Mouse (Mus musculus) cerebellum, adult 2 months (tissue): ENCODE measurements around the gene Hjurp. TPM values are rescaled to one million over a fixed set of nuclear protein-coding genes. Genes with fewer than 3 reads are reported as not detected.

Experiments
- DNase-seq, 2 experiments: peaks; one replicate each; pipeline ENCODE4 v3.0.0; 2021
- H3K27ac ChIP-seq: fragments of 200-500 bp; 2 replicates; pipeline ENCODE4 v1.5.1; 2012; ENCODE audit warnings: low read length, control low read depth, inconsistent platforms; ENCODE audit not compliant: insufficient read depth
- H3K27me3 ChIP-seq: fragments of 200-500 bp; 2 replicates; pipeline ENCODE4 v1.6.1; 2012; ENCODE audit warnings: inconsistent platforms, mild to moderate bottlenecking, low read length, moderate library complexity; ENCODE audit not compliant: control insufficient read depth, insufficient read depth
- H3K4me1 ChIP-seq: fragments of 200-500 bp; 2 replicates; pipeline ENCODE4 v1.6.1; 2011; ENCODE audit warnings: low read length; ENCODE audit not compliant: control insufficient read depth, insufficient read depth
- H3K4me3 ChIP-seq: fragments of 200-500 bp; replicated peaks from 2 replicates; pipeline ENCODE3; 2011; ENCODE audit warnings: mild to moderate bottlenecking, low read depth, low read length, control low read depth; ENCODE audit not compliant: insufficient read depth
- CTCF ChIP-seq: fragments of 200-500 bp; IDR thresholded peaks from 2 replicates; pipeline ENCODE4 v1.5.1; 2011; ENCODE audit warnings: low read depth, mild to moderate bottlenecking, control low read depth, low read length, moderate library complexity, borderline replicate concordance; ENCODE audit not compliant: insufficient read depth
- POLR2A ChIP-seq: fragments of 200-500 bp; IDR thresholded peaks from 2 replicates; pipeline ENCODE4 v1.6.1; 2011; ENCODE audit warnings: low read length, control low read depth, borderline replicate concordance; ENCODE audit not compliant: insufficient read depth
- WGBS: fragments of 180-500 bp; shearing (Covaris S2); methylation state at CpG from one replicate; pipeline ENCODE4 v1.1.7; 2018; 5-methylcytosine and 5-hydroxymethylcytosine counted together
- polyA plus RNA-seq: library from polyadenylated mRNA; depleted of rRNA; stranded (reverse); fragments of >200 nt; gene quantifications from 2 replicates; pipeline ENCODE4 v1.2.3, GENCODE M21; 2012

Gene Hjurp
- polyA plus RNA-seq, 1 experiment, result 79.1 TPM

GRCm38 (mm10) chr1:88222216-88222615, 55.2 kb downstream of the Hjurp start:
- 41% methylated on average over 2 of the region's 2 CpGs for WGBS
- no peak overlapping the region for H3K4me3 ChIP-seq
- no peak for TF ChIP-seq CTCF
- no peak for TF ChIP-seq POLR2A

DNA sequence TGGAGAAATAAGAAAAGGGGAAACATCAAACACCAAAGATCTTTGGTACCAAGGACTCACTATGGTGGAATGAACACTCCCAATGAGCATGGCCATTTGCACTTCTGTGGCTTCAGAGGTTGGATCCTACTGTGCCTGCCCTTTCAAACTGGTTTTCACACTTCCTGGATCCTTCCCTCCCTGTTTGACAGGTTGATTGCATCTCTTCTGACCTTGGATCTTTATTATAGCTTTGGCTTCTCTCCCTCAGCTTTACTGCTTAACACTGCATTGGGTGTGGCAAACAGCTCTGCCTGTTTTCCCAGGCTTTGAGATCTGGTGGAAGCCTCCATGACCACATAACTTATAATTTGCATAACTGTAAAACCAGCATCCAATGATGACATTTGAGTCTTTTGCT, 57.1 kb downstream of the Hjurp start:
- H3K4me3 ChIP-seq, result no peak overlapping the region
- TF ChIP-seq CTCF (no peak), POLR2A (no peak)
- H3K4me1 ChIP-seq, result no peaks in the 10 kb centered on the region
- no peak for DNase-seq
- H3K27ac ChIP-seq, result no peak overlapping the region
- no peaks in the 10 kb centered on the region for H3K27me3 ChIP-seq

More at GRCm38 (mm10) chr1:88222216-88222615, 55.2 kb downstream of the Hjurp start:
- Histone ChIP-seq H3K4me1 (no peaks in the 10 kb centered on the region), H3K27ac (no peak overlapping the region), H3K27me3 (no peaks in the 10 kb centered on the region)
- no peak for DNase-seq

- TF ChIP-seq CTCF, result no peak
- TF ChIP-seq POLR2A, result no peak
- no peak for DNase-seq
- no peak overlapping the region for H3K4me3 ChIP-seq
- no peaks in the 10 kb centered on the region for H3K27me3 ChIP-seq
- WGBS, result 26% methylated on average over 1 of the region's 1 CpGs
- no peaks in the 10 kb centered on the region for H3K4me1 ChIP-seq
- H3K27ac ChIP-seq, result no peak overlapping the region
Observed at GRCm38 (mm10) chr1:88219054-88219453, 58.4 kb downstream of the Hjurp start.

DNA sequence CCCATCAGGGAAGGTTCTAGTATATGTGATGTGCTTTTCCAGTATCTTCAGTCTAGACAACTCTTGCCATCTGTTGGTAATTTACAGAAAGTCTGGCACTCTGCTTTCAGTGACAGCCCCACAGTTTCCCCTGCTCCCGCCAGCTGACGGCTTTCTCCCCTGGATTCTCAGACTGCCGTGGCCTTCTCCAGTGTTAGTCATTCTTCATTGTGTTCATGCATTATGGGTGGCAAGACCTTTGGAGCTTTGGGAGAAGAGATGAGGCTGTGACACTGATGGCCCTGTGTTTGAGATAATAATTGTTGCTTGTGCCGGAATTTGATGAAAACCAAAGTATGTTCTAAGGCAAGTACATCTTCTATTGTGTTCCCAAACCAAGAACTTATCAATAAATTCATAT, 58.8 kb downstream of the Hjurp start:
- TF ChIP-seq CTCF (no peak), POLR2A (no peak)
- DNase-seq, result no peak
- 43% methylated on average over 4 of the region's 4 CpGs for WGBS

DNA sequence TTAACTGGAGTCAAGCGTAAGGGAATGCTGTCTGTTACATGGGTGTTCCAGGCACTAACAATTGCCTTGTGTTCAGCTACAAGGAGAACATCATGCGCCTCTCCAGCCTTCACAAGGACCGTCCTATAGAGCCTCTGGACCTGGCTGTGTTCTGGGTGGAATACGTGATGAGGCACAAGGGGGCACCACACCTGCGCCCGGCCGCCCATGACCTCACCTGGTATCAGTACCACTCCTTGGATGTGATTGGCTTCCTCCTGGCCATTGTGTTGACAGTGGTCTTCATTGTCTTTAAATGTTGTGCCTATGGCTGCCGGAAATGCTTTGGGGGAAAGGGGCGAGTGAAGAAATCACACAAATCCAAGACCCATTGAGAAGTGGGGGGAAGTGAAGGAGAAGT, 59.4 kb downstream of the Hjurp start:
- TF ChIP-seq CTCF (no peak), POLR2A (no peak)

More for the DNA sequence above, 58.8 kb downstream of the Hjurp start:
- H3K4me3 ChIP-seq, result no peak overlapping the region
- no peaks in the 10 kb centered on the region for H3K27me3 ChIP-seq
- H3K27ac ChIP-seq, result no peak overlapping the region
- H3K4me1 ChIP-seq, result no peaks in the 10 kb centered on the region

GRCm38 (mm10) chr1:88217576-88217975, 59.9 kb downstream of the Hjurp start:
- no peak overlapping the region for H3K27ac ChIP-seq
- WGBS, result 34% methylated on average over 3 of the region's 3 CpGs
- H3K4me3 ChIP-seq, result no peak overlapping the region
- no peaks in the 10 kb centered on the region for H3K27me3 ChIP-seq
- DNase-seq, result no peak
- H3K4me1 ChIP-seq, result no peaks in the 10 kb centered on the region
- TF ChIP-seq CTCF (no peak), POLR2A (no peak)

More for the DNA sequence above, 59.4 kb downstream of the Hjurp start:
- WGBS, result 75% methylated on average over 9 of the region's 9 CpGs
- Histone ChIP-seq H3K4me1 (no peaks in the 10 kb centered on the region), H3K27ac (no peak overlapping the region), H3K4me3 (no peak overlapping the region), H3K27me3 (no peaks in the 10 kb centered on the region)
- DNase-seq, result no peak

DNA sequence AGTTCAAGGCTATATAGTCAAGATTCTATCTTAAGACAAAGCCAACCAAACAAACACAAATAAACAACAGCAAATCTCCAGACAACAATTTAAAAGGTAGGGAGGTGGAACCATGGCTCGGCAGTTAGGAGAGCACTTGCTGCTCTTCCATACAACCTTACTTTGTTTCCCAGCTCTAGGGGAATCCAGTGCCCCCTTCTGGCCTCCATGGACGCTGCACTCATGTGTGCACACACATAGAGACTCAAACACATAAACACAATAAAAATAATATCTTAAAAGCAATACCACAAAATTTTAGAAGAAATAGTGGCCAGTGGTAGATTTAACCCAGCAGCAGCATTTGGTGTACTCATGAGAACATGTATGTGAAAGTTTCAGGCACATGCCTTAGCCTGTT, 60.3 kb downstream of the Hjurp start:
- TF ChIP-seq CTCF, result no peak
- TF ChIP-seq POLR2A, result no peak
- Histone ChIP-seq H3K4me3 (no peak overlapping the region), H3K27me3 (no peaks in the 10 kb centered on the region; the same call in 1 of the 2 replicates), H3K4me1 (no peaks in the 10 kb centered on the region), H3K27ac (no peak overlapping the region)
- no peak for DNase-seq
- WGBS, result 54% methylated on average over 2 of the region's 2 CpGs

DNA sequence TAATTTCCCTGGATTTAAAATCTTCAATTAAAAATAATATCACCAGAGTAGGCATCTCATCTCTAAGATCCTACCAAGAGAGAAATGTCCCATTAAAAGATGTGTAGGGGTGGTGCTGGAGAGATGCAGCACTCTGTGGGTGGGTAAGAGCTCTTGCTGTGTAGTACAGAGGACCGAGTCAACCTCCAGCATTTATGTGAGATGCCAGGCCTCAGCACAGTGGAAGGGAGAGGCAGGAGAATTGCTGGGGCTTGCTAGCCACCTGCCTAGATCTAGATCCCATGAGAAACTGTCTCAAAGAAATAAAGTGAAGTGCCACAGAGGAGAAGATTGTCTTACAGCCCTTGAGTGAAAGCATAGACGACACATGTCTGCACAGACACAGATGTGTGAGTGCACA, 60.9 kb downstream of the Hjurp start:
- 49% methylated on average over 2 of the region's 2 CpGs for WGBS
- H3K27ac ChIP-seq, result no peak overlapping the region
- no peak for DNase-seq
- H3K4me1 ChIP-seq, result no peaks in the 10 kb centered on the region
- no peaks in the 10 kb centered on the region; the same call in 1 of the 2 replicates for H3K27me3 ChIP-seq
- no peak overlapping the region for H3K4me3 ChIP-seq
- TF ChIP-seq CTCF (no peak), POLR2A (no peak)
